Mouse (Mus musculus): ENCODE measurements around the gene Rreb1.

DNA sequence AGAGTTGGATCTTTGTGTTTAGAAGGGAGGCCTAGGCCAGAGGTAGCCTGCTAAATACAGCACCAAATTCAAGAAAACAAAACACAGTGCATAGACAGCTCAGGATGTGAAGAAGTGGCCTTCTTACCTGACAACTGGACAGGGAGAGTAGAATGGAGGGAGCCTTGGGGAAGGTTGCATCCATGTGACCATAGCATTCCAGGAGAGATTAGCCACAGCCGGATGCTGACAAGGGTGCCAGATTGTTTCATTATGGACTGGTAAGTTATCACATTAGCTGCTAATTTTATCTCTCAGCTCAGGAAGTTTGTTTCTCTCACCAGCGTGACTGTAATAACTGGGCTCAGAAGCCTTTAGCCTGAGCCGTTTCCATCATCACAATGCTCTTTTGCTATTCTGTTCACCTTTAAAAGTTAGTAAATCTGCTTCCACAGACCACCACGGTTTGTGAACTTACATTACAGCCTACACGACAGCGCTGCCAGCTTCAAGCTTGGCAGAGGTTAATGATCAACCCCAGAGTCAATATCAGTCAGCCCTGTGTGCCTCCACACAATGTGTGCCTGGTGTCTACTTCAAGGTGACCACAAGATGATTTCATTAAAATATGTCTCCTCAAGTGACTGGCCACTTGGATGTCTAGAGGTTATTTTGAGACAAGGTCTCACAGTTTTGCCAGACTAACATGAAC, 117.5 kb downstream of the Rreb1 start:
- TF ChIP-seq POLR2A (IDR thresholded peaks at IDR 0.05; ENCODE audit: control insufficient read depth in 1 of 2, insufficient read depth in 1 of 2, low read depth in 1 of 2, low read length in 2 of 2, poor library complexity in 1 of 2) = no peak
- TF ChIP-seq JUND (IDR thresholded peaks at IDR 0.05; ENCODE audit: low read depth, low read length) = no peak
- no peak for TF ChIP-seq NELFE (IDR thresholded peaks at IDR 0.05; ENCODE audit: low read depth, low read length)
- TF ChIP-seq ZKSCAN1 (IDR thresholded peaks at IDR 0.05; ENCODE audit: low read depth, low read length) = no peak
- no peak for TF ChIP-seq SIN3A (IDR thresholded peaks at IDR 0.05; ENCODE audit: low read length)
- no peak for TF ChIP-seq USF1 (IDR thresholded peaks at IDR 0.05; ENCODE audit: low read depth, low read length)
- no peak for TF ChIP-seq EP300 (IDR thresholded peaks at IDR 0.05; ENCODE audit: low read depth in 1 of 2, low read length in 2 of 2)
- TF ChIP-seq CTCF (IDR thresholded peaks at IDR 0.05 in 2 of 3, conservative IDR thresholded peaks at IDR 0.05 in 1 of 3; ENCODE audit: control insufficient read depth in 1 of 3, insufficient read depth in 1 of 3, low read depth in 2 of 3, low read length in 3 of 3, poor library complexity in 1 of 3, severe bottlenecking in 1 of 3) = no peak
- TF ChIP-seq MAZ (IDR thresholded peaks at IDR 0.05; ENCODE audit: low read depth, low read length) = no peak
- no peak for TF ChIP-seq MXI1 (IDR thresholded peaks at IDR 0.05; ENCODE audit: low read depth, low read length)
- no peak for TF ChIP-seq ZMIZ1 (IDR thresholded peaks at IDR 0.05; ENCODE audit: low read depth, low read length)
- TF ChIP-seq CHD2 (IDR thresholded peaks at IDR 0.05; ENCODE audit: low read length) = no peak
